Mouse (Mus musculus): ENCODE measurements around the gene Fgf14.

GRCm38 (mm10) chr14:124191913-124192814, 484.8 kb downstream of the Fgf14 start:
- TF ChIP-seq CTCF (IDR thresholded peaks at IDR 0.05; ENCODE audit: insufficient read depth, low read depth, low read length) (no peak), POLR2A (IDR thresholded peaks at IDR 0.05; ENCODE audit: insufficient read depth, low read depth, low read length) (no peak; the same call in 1 of the 2 replicates)
